Mouse (Mus musculus): ENCODE results near the gene Clca2. TPM values are rescaled to one million over a fixed set of nuclear protein-coding genes. Genes with fewer than 3 reads are reported as not detected.

Clca2 gene
- polyA plus RNA-seq (2014; fragmentation: Nextera tagmentation; extraction: Ambion mirVana), result 0.20 and 1.0 TPM in 2 replicates

DNA sequence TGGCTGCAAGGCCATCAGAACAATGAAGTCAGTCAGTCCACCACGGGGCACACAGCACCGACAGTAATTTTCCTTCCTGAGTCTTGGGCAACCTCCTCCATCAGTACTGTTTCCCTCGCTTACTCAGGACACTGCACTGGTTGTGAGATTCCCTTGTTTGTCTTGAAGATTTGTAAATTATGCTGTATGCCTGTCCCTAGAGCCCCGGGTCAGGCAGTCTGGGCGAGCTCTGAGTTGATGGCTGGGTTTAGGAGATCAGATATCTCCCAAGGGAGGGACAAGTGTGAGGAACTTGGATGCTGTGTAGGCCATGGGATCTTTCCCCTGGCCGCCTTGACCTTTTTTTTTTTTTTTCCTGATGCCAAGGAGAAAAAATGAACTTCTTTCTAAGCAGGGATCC is at the start of gene Clca2:
Gene Clca2 (minus strand): TSS at position 153 of the 400 bp plus-strand sequence.
- Histone ChIP-seq H3K9ac (ENCODE audit: low read depth, low read length) (no peak within 1 kb of the TSS), H3K27me3 (ENCODE audit: control insufficient read depth, insufficient read depth, low read length) (no peaks in the 10 kb centered on the region), H3K4me2 (replicated peaks; ENCODE audit: low read depth, low read length) (no peak within 1 kb of the TSS), H3K9me3 (ENCODE audit: control insufficient read depth, low read length) (no peaks in the 10 kb centered on the region), H3K4me3 (ENCODE audit: low read depth, low read length) (no peak within 1 kb of the TSS), H3K36me3 (ENCODE audit: control insufficient read depth, insufficient read depth, low read length) (no peaks in the 10 kb centered on the region), H3K4me1 (replicated peaks; ENCODE audit: control insufficient read depth, insufficient read depth, low read length) (no peaks in the 10 kb centered on the region), H3K27ac (ENCODE audit: low read depth, low read length) (no peak within 1 kb of the TSS)
- no peak for ATAC-seq (ENCODE audit: low FRiP score)
- whole genome bisulfite sequencing, result 79% methylated on average over 6 of the region's 6 CpGs
- no peak for DNase-seq (ENCODE audit: low spot score)

DNA sequence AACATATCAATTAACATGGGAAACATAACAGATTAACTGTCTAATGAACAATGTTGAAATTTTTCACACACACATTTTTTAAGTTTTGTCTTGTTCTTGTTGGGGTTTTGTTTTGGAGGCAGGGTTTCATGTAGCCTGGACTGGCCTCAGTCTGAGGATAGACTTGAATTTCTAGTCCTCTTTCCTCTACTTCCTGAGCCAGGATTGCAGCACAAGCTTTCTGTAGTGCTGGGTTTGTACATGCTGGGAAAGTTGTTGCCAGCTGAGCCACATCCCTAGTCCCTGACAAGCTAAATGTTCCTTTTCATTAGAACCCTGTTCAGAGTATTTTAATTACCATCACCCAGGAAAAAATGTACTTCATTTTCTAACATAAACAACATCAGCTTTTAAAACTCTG is 48.7 kb upstream of the Clca2 start:
- no peaks in the 10 kb centered on the region for H3K27me3 ChIP-seq (ENCODE audit: control insufficient read depth, insufficient read depth, low read length)
- no peaks in the 10 kb centered on the region for H3K36me3 ChIP-seq (ENCODE audit: control insufficient read depth, insufficient read depth, low read length)
- no peak overlapping the region for H3K4me3 ChIP-seq (ENCODE audit: low read depth, low read length)
- H3K27ac ChIP-seq (ENCODE audit: low read depth, low read length), result no peak overlapping the region
- H3K9me3 ChIP-seq (ENCODE audit: control insufficient read depth, low read length), result no peaks in the 10 kb centered on the region
- DNase-seq (ENCODE audit: low spot score), result no peak
- H3K9ac ChIP-seq (ENCODE audit: low read depth, low read length), result no peak overlapping the region
- H3K4me2 ChIP-seq (replicated peaks; ENCODE audit: low read depth, low read length), result no peak overlapping the region
- ATAC-seq (ENCODE audit: low FRiP score), result no peak
- no peaks in the 10 kb centered on the region for H3K4me1 ChIP-seq (replicated peaks; ENCODE audit: control insufficient read depth, insufficient read depth, low read length)

DNA sequence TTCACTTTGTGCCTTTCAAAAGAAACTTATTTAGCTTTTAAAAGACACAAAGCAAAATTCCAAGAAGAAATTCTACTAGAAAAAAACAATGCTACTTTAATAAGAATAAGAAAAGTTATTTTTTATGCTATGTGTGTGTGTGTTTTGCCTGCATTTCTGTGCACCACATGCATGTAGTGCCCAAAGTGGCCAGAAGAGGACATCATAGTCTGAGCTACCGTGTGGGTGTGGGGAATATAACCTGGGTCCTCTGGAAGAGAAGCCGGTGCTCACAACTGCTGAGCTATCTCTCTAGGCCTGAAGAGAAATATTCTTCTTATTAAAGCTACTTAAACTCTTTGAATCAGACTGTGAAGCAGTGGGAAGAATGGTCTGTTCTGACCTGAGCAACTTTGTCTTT is 48.2 kb upstream of the Clca2 start:
- ATAC-seq (ENCODE audit: low FRiP score) (no peak), DNase-seq (ENCODE audit: low spot score) (no peak)
- Histone ChIP-seq H3K9ac (ENCODE audit: low read depth, low read length) (no peak overlapping the region), H3K36me3 (ENCODE audit: control insufficient read depth, insufficient read depth, low read length) (no peaks in the 10 kb centered on the region), H3K27me3 (ENCODE audit: control insufficient read depth, insufficient read depth, low read length) (no peaks in the 10 kb centered on the region), H3K9me3 (ENCODE audit: control insufficient read depth, low read length) (no peaks in the 10 kb centered on the region), H3K4me2 (replicated peaks; ENCODE audit: low read depth, low read length) (no peak overlapping the region), H3K4me3 (ENCODE audit: low read depth, low read length) (no peak overlapping the region), H3K27ac (ENCODE audit: low read depth, low read length) (no peak overlapping the region), H3K4me1 (replicated peaks; ENCODE audit: control insufficient read depth, insufficient read depth, low read length) (no peaks in the 10 kb centered on the region)
- WGBS, result 82% methylated on average over 2 of the region's 2 CpGs

DNA sequence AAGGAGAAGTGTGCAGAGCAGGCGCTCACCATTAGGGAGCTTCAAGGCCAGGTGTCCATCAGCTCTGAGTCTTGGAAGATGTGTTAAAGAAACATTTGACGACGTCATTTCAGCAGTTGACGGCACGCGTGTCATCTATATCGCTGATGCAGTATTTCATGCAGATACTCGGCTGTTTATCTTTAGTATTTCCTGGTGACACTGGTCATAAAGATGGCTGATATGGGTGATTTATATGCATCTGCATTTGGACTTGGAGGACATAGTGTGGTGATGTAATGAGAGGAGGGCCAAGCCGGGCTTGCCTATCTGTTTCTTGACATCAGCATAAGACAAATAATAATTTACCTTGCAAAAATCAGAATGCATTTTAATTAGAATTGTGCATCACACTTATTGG is 47.6 kb upstream of the Clca2 start:
- Histone ChIP-seq H3K4me2 (replicated peaks; ENCODE audit: low read depth, low read length) (no peak overlapping the region), H3K4me3 (ENCODE audit: low read depth, low read length) (no peak overlapping the region), H3K9me3 (ENCODE audit: control insufficient read depth, low read length) (no peaks in the 10 kb centered on the region), H3K4me1 (replicated peaks; ENCODE audit: control insufficient read depth, insufficient read depth, low read length) (no peaks in the 10 kb centered on the region), H3K9ac (ENCODE audit: low read depth, low read length) (no peak overlapping the region), H3K36me3 (ENCODE audit: control insufficient read depth, insufficient read depth, low read length) (no peaks in the 10 kb centered on the region), H3K27me3 (ENCODE audit: control insufficient read depth, insufficient read depth, low read length) (no peaks in the 10 kb centered on the region), H3K27ac (ENCODE audit: low read depth, low read length) (no peak overlapping the region)
- ATAC-seq (ENCODE audit: low FRiP score) (no peak), DNase-seq (ENCODE audit: low spot score) (no peak)
- WGBS, result 94% methylated on average over 9 of the region's 9 CpGs

DNA sequence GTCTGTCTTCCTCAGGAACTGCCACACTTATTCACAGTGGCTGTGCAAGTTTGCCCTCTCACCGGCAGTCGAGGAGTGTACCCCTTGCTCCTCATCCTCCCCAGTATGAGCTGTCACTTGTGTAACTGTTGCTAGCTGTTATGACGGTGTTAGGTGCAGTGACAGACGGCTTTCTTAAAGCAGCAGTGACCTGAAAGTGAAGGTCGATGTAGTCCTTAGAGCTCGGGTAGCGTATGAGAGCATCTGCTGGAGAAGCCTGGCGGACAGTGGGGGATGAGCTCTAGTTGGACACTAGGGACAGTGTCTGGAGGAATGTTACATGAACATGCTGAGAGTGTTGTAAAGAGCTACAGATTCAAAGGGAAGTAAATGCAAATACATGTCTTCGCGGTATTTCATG is 44.6 kb upstream of the Clca2 start:
- DNase-seq (ENCODE audit: low spot score) (no peak), ATAC-seq (ENCODE audit: low FRiP score) (no peak)
- WGBS, result 92% methylated on average over 10 of the region's 10 CpGs
- Histone ChIP-seq H3K9ac (ENCODE audit: low read depth, low read length) (no peak overlapping the region), H3K27ac (ENCODE audit: low read depth, low read length) (no peak overlapping the region), H3K4me3 (ENCODE audit: low read depth, low read length) (no peak overlapping the region), H3K4me1 (replicated peaks; ENCODE audit: control insufficient read depth, insufficient read depth, low read length) (no peaks in the 10 kb centered on the region), H3K27me3 (ENCODE audit: control insufficient read depth, insufficient read depth, low read length) (no peaks in the 10 kb centered on the region), H3K9me3 (ENCODE audit: control insufficient read depth, low read length) (no peaks in the 10 kb centered on the region), H3K36me3 (ENCODE audit: control insufficient read depth, insufficient read depth, low read length) (no peaks in the 10 kb centered on the region), H3K4me2 (replicated peaks; ENCODE audit: low read depth, low read length) (no peak overlapping the region)

DNA sequence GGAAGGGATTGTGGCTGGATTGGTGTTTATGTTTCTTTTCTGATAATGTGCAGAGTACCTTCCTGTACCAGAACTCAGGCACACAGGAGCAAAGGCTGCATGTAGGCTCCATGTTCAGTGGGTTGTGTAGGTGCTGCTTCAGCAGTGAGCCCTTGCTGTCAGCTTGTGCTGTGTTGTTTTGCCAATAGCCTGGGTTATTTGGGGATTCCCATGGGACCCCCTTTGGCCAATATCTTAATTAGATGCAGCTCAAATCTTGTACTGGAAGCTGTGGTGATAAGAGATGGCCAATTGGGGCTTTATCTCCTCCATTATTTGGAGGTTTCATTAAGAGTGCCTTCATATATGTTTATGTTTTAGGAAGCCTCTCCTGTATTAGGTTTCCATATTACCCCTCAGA is 43.7 kb upstream of the Clca2 start:
- H3K4me2 ChIP-seq (replicated peaks; ENCODE audit: low read depth, low read length), result no peak overlapping the region
- no peaks in the 10 kb centered on the region for H3K36me3 ChIP-seq (ENCODE audit: control insufficient read depth, insufficient read depth, low read length)
- DNase-seq (ENCODE audit: low spot score) (no peak), ATAC-seq (ENCODE audit: low FRiP score) (no peak)
- no peak overlapping the region for H3K9ac ChIP-seq (ENCODE audit: low read depth, low read length)
- no peaks in the 10 kb centered on the region for H3K27me3 ChIP-seq (ENCODE audit: control insufficient read depth, insufficient read depth, low read length)
- no peak overlapping the region for H3K27ac ChIP-seq (ENCODE audit: low read depth, low read length)
- no peaks in the 10 kb centered on the region for H3K9me3 ChIP-seq (ENCODE audit: control insufficient read depth, low read length)
- no peaks in the 10 kb centered on the region for H3K4me1 ChIP-seq (replicated peaks; ENCODE audit: control insufficient read depth, insufficient read depth, low read length)
- no peak overlapping the region for H3K4me3 ChIP-seq (ENCODE audit: low read depth, low read length)

DNA sequence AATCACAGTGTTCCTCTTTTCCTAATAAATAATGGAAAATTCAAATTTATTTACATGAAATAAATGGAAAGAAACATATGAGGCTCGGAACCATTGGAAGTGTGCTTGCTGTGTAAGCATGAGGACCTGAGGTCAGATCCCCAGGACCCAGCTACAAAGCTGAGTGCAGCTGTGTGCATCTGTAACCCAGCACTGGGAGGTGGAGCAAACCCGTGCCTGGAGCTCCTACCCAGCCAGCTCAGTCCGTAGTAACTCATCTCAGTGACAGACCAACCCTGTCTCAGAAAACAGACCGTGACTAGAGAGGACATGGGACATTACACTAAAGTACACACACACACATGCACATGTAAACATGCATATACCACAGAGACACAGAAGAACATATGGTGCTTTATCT is 41.0 kb upstream of the Clca2 start:
- ATAC-seq (ENCODE audit: low FRiP score), result no peak
- DNase-seq (ENCODE audit: low spot score), result no peak
- WGBS, result 87% methylated on average over 4 of the region's 4 CpGs
- H3K27me3 ChIP-seq (ENCODE audit: control insufficient read depth, insufficient read depth, low read length), result no peaks in the 10 kb centered on the region
- H3K4me1 ChIP-seq (replicated peaks; ENCODE audit: control insufficient read depth, insufficient read depth, low read length), result no peaks in the 10 kb centered on the region
- no peak overlapping the region for H3K27ac ChIP-seq (ENCODE audit: low read depth, low read length)
- H3K4me2 ChIP-seq (replicated peaks; ENCODE audit: low read depth, low read length), result no peak overlapping the region
- H3K9me3 ChIP-seq (ENCODE audit: control insufficient read depth, low read length), result no peaks in the 10 kb centered on the region
- H3K36me3 ChIP-seq (ENCODE audit: control insufficient read depth, insufficient read depth, low read length), result no peaks in the 10 kb centered on the region
- no peak overlapping the region for H3K4me3 ChIP-seq (ENCODE audit: low read depth, low read length)
- H3K9ac ChIP-seq (ENCODE audit: low read depth, low read length), result no peak overlapping the region

DNA sequence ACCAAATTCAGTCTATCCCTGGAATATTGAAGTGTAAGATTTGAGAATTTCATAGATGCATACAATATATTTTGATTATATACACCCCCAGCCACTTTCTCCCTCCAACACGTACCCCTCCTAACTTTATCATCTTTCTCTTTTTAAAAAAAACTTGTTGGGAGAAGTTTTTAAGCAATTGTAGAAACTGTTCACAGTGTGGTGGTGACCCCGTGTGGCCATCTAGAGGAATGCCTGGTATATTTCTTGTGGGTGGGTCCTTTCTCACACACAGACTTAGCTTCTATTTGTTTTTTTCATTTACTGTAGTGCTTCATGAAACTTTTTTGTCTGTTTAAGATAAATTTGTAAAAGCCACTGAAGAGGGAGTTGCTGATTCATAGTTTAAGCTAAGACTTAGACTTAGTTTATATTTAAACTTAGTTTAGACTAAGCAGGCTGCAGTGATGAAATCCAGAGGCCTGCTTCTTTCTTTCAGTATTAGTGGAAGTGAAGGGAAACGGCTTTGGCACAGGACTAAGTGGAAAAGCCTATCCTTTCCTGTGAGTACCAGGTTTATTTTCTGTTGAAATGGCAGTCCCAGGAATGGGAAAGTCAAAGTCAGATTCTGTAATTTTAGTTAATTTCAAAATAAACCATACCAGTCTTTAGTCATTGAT is 32.1 kb upstream of the Clca2 start:
- Histone ChIP-seq H3K9me3 (ENCODE audit: control insufficient read depth, low read length) (no peaks in the 10 kb centered on the region), H3K27ac (ENCODE audit: low read depth, low read length) (no peak overlapping the region), H3K4me3 (ENCODE audit: low read depth, low read length) (no peak overlapping the region), H3K4me1 (replicated peaks; ENCODE audit: control insufficient read depth, insufficient read depth, low read length) (no peaks in the 10 kb centered on the region), H3K9ac (ENCODE audit: low read depth, low read length) (no peak overlapping the region), H3K4me2 (replicated peaks; ENCODE audit: low read depth, low read length) (no peak overlapping the region), H3K27me3 (ENCODE audit: control insufficient read depth, insufficient read depth, low read length) (no peaks in the 10 kb centered on the region), H3K36me3 (ENCODE audit: control insufficient read depth, insufficient read depth, low read length) (no peaks in the 10 kb centered on the region)
- ATAC-seq (ENCODE audit: low FRiP score), result peak; percentile 47; the same call in 1 of the 2 replicates
- WGBS, result 41% methylated on average over 3 of the region's 3 CpGs
- peak; percentile 51 for DNase-seq (ENCODE audit: low spot score)

DNA sequence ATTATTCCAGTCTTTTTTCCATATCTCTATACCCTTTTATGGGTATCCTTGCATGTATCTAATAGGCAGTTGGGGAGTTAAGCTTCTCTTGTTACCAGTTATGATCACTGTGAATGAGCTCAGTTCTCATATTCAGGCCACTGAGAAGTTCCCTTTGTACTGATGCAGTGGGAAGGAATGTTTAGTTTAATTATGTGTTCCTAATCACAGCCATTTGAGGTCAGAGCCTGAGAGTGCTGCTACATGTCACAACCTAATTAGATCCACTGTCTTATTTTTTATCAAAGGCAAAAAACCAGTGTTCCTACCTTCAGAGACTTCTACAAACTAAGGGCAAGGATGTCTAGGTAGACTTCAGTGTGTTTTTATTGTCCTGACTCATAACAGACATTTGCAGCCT is 30.1 kb upstream of the Clca2 start:
- Histone ChIP-seq H3K4me2 (replicated peaks; ENCODE audit: low read depth, low read length) (no peak overlapping the region), H3K27me3 (ENCODE audit: control insufficient read depth, insufficient read depth, low read length) (no peaks in the 10 kb centered on the region), H3K4me1 (replicated peaks; ENCODE audit: control insufficient read depth, insufficient read depth, low read length) (no peaks in the 10 kb centered on the region), H3K27ac (ENCODE audit: low read depth, low read length) (no peak overlapping the region), H3K9me3 (ENCODE audit: control insufficient read depth, low read length) (no peaks in the 10 kb centered on the region), H3K36me3 (ENCODE audit: control insufficient read depth, insufficient read depth, low read length) (no peaks in the 10 kb centered on the region), H3K4me3 (ENCODE audit: low read depth, low read length) (no peak overlapping the region), H3K9ac (ENCODE audit: low read depth, low read length) (no peak overlapping the region)
- no peak for ATAC-seq (ENCODE audit: low FRiP score)
- DNase-seq (ENCODE audit: low spot score), result no peak
